Mouse (Mus musculus) macrophage (primary cell): ENCODE measurements around the gene Bco1. TPM values are rescaled to one million over a fixed set of nuclear protein-coding genes. Genes with fewer than 3 reads are reported as not detected.
A peak's percentile ranks its signal among the peaks of the same experiment; 100 is the strongest.

Source experiments
- H3K27ac ChIP-seq: fragments of 350-480 bp; formaldehyde crosslinking; 2 replicates; pipeline ENCODE4 v1.9.0; 2021
- H3K36me3 ChIP-seq: fragments of 350-480 bp; formaldehyde crosslinking; 2 replicates; pipeline ENCODE4 v1.9.0; 2021; ENCODE audit errors: inconsistent target
- H3K4me3 ChIP-seq: fragments of 350-480 bp; formaldehyde crosslinking; 2 replicates; pipeline ENCODE4 v1.9.0; 2021; ENCODE audit errors: inconsistent target
- H3K79me2 ChIP-seq: fragments of 350-480 bp; formaldehyde crosslinking; 2 replicates; pipeline ENCODE4 v1.9.0; 2021; ENCODE audit errors: inconsistent target
- WGBS: methylation state at CpG from one replicate; pipeline ENCODE4 v1.1.7; 2026; ENCODE audit warnings: inconsistent platforms; ENCODE audit not compliant: missing documents; 5-methylcytosine and 5-hydroxymethylcytosine counted together
- polyA plus RNA-seq: library from polyadenylated mRNA; stranded (reverse); fragments of 250-400 nt; gene quantifications from 3 replicates; pipeline ENCODE4 v1.2.4, GENCODE M21; 2018; ENCODE audit warnings: inconsistent platforms

The Bco1 gene
- polyA plus RNA-seq, 1 experiment from 2014 or later, result not detected

GRCm38 (mm10) chr8:117148520-117148919 lies 52.9 kb downstream of the Bco1 start:
- WGBS, result 91% methylated on average over 6 of the region's 6 CpGs
- no peaks in the 10 kb centered on the region for H3K36me3 ChIP-seq
- no peaks in the 10 kb centered on the region for H3K79me2 ChIP-seq
- H3K4me3 ChIP-seq, result no peak overlapping the region
- H3K27ac ChIP-seq, result no peak overlapping the region

- no peaks in the 10 kb centered on the region for H3K36me3 ChIP-seq
- H3K27ac ChIP-seq, result no peak overlapping the region
- WGBS, result 94% methylated on average over 4 of the region's 4 CpGs
- peak overlapping the region; percentile 99; the same call in 1 of the 2 replicates for H3K4me3 ChIP-seq
- H3K79me2 ChIP-seq, result peaks cover 58% of the 10 kb centered on the region
Observed at GRCm38 (mm10) chr8:117156149-117156548, 60.5 kb downstream of the Bco1 start.

DNA sequence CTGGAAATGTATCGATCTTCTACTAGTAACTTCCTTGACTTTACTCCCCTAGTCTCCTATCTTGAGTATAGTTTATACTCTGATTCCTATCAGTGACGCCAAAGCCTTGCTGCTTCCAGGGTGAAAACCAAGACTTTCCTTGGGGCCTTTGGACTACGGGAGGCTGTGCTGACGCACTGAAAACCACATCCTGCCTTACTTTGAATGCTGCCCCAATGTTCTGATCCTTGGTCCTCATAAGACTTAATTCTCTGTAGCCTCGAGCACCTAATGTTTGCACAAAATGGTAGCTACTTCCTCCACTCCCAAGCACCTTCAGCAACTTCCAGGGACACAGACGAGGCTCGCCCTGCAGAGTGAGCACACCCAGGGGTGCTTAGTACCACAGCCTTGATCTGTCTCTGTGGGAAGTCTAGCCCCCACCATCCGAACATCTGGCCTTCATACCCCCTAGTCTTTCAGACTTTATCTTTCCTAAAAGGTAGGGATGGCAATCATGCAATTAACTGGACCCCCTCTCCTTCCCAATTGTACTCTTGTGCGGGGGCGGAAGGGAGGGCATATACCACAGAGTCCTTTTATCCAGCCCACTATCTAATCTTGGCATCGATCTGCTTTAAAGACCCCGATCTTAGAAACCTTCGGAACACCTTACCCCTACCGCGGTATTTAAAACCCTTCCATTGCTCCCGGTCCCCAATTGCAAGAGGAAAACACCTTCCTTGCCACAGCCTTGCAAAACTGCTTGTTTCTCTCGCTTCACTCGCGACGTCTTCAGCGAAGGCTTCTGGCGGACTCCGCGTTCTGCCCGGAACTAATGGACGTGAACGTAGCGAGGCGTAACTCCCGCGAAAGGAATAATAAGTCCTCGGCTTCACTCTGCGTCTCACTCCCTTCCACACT lies 61.5 kb downstream of the Bco1 start:
- peak overlapping the region; percentile 99 for H3K4me3 ChIP-seq
- H3K79me2 ChIP-seq, result peaks cover 67% of the 10 kb centered on the region
- peak overlapping the region; percentile 82 for H3K27ac ChIP-seq
- H3K36me3 ChIP-seq, result no peaks in the 10 kb centered on the region
- WGBS, result 4% methylated on average over 33 of the region's 33 CpGs

DNA sequence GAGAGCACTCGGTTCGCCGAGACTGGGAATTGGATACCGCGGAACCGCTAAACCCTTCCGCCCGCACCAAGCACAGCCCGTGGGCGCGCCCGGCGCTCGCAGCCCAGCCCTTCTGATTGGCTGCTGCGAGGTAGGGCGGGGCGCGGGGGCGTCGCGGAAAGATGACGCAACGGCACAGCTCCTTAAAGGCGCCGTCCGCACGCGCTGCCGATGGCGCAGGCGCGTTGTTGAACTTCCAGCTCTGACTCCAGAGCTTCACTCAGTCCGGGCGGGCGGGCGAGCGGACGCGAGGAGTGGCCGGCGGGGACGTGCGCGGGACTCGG lies 62.1 kb downstream of the Bco1 start:
- 0% methylated on average over 30 of the region's 45 CpGs for WGBS
- H3K79me2 ChIP-seq, result peaks cover 74% of the 10 kb centered on the region
- H3K36me3 ChIP-seq, result no peaks in the 10 kb centered on the region
- peak overlapping the region; percentile 99 for H3K4me3 ChIP-seq
- peak overlapping the region; percentile 82 for H3K27ac ChIP-seq

DNA sequence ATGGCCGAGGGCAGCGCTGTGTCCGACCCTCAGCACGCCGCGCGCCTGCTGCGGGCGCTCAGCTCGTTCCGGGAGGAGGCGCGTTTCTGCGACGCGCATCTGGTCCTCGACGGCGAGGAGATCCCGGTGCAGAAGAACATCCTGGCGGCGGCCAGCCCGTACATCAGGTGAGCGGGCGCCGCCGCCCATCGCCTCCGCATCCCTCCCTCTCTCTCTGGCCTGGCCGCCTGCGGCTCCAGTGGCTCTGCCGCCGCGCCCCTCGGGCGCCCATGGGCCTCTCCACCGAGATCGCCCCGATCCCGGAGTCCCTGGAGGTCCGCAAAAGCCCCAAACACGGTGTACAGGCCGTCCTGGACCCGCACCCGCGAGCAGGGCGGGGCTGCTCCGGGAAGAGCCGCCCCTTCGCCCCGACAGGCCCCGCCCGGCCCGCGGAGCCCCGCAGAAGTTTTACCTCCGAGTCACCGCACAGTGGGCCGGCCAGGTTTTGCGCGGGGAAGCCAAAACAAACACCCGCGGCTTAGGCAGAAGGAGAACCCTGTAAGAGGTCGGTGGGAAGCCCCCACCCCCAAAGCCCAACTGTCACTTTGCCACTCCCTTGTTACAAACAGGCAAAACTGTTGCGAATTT lies 62.6 kb downstream of the Bco1 start, which contains the start of gene Gan:
Gene Gan, plus strand, starts transcription at position 1 of the 627 bp plus-strand sequence.
- WGBS, result under 1% methylated on average over 45 of the region's 65 CpGs
- Histone ChIP-seq H3K36me3 (no peaks in the 10 kb centered on the region), H3K79me2 (peaks cover 79% of the 10 kb centered on the region), H3K27ac (peak within 1 kb of the TSS; percentile 82), H3K4me3 (peak within 1 kb of the TSS; percentile 99)

GRCm38 (mm10) chr8:117159031-117159430 lies 63.4 kb downstream of the Bco1 start:
- Histone ChIP-seq H3K79me2 (peaks cover 87% of the 10 kb centered on the region), H3K4me3 (peak overlapping the region; percentile 44), H3K36me3 (no peaks in the 10 kb centered on the region), H3K27ac (no peak overlapping the region)
- WGBS, result 83% methylated on average over 5 of the region's 5 CpGs

DNA sequence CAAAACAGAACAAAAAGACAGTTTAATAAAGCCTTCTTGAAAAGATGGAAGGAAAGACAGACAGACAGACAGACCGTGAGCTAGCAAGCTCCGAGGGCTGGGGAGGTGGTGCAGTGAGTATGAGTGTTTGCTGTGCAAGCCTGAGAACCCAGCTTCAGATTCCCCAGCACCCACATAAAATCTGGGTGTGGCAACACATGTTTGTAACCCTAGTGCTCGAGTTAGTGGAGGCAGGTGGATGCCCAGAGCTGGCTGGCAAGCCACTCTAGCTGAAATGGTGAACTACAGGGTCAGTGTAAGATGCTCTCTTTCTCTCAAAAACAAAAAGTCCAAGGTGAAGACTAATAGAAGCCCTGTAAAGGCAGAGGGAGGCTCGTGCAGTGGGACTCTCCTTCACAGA lies 69.3 kb downstream of the Bco1 start:
- Histone ChIP-seq H3K79me2 (peaks cover 97% of the 10 kb centered on the region), H3K36me3 (no peaks in the 10 kb centered on the region), H3K4me3 (no peak overlapping the region), H3K27ac (no peak overlapping the region)
- 82% methylated on average over 4 of the region's 4 CpGs for WGBS

- H3K36me3 ChIP-seq, result no peaks in the 10 kb centered on the region
- WGBS, result 89% methylated on average over 4 of the region's 4 CpGs
- no peak overlapping the region for H3K4me3 ChIP-seq
- no peak overlapping the region for H3K27ac ChIP-seq
- peaks cover 96% of the 10 kb centered on the region for H3K79me2 ChIP-seq
Observed at GRCm38 (mm10) chr8:117165542-117165941, 69.9 kb downstream of the Bco1 start.

DNA sequence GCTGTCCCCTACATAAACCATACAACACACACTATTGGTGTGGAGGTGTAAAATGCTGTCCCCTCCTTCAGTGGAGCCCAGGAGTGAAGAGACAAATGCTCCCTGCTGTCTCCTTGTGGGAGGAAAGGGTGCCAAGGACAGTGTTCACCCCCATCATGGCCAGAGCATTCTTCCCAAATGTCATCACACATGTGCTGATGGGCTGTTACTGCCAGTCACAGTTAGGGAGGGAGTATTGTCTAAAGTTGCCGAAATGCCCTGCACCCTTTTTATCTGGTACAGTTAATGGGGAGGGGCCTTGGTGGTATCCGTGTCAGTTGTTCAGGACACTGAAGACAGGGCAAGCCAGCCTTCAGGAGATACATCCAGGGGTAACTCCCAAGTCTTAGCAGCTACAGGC lies 70.9 kb downstream of the Bco1 start:
- Histone ChIP-seq H3K36me3 (no peaks in the 10 kb centered on the region), H3K79me2 (peaks cover 96% of the 10 kb centered on the region), H3K4me3 (no peak overlapping the region), H3K27ac (no peak overlapping the region)
- WGBS, result 100% methylated on average over 2 of the region's 2 CpGs

GRCm38 (mm10) chr8:117167243-117167883 lies 71.7 kb downstream of the Bco1 start:
- H3K36me3 ChIP-seq, result no peaks in the 10 kb centered on the region

GRCm38 (mm10) chr8:117168378-117168777 lies 72.7 kb downstream of the Bco1 start:
- 95% methylated on average over 9 of the region's 9 CpGs for WGBS
- H3K36me3 ChIP-seq, result no peaks in the 10 kb centered on the region
- H3K4me3 ChIP-seq, result no peak overlapping the region
- H3K27ac ChIP-seq, result no peak overlapping the region
- H3K79me2 ChIP-seq, result peaks cover 94% of the 10 kb centered on the region

More at GRCm38 (mm10) chr8:117167243-117167883, 71.7 kb downstream of the Bco1 start:
- no peak overlapping the region for H3K4me3 ChIP-seq
- no peak overlapping the region for H3K27ac ChIP-seq
- H3K79me2 ChIP-seq, result peaks cover 94% of the 10 kb centered on the region
- WGBS, result 93% methylated on average over 7 of the region's 8 CpGs

- Histone ChIP-seq H3K27ac (no peak overlapping the region), H3K79me2 (peaks cover 82% of the 10 kb centered on the region), H3K36me3 (peaks cover 5% of the 10 kb centered on the region; the same call in 1 of the 2 replicates), H3K4me3 (no peak overlapping the region)
- WGBS, result 40% methylated on average over 3 of the region's 3 CpGs
Observed at GRCm38 (mm10) chr8:117171826-117172225, 76.2 kb downstream of the Bco1 start.

DNA sequence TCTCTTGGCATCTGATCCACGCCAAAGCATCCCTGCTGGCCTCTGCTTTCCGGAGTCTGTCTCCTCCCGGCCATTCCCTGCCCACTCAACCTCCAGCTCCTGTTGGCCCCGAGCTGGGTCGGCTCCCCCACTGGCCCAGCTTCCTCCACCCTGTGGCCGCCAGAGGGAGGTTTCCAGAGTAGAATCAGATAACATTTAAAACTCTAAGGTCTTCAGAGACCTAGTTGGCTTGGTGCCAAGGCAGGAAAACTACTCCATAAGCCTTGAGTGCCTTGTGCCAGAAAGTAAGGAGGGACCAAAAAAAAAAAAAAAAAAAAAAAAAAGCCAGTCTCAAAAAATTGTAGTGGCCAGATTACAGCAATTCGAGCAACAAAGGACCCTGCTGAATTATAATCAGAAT lies 77.2 kb downstream of the Bco1 start:
- Histone ChIP-seq H3K4me3 (no peak overlapping the region), H3K27ac (no peak overlapping the region), H3K36me3 (peaks cover 5% of the 10 kb centered on the region; the same call in 1 of the 2 replicates), H3K79me2 (peaks cover 72% of the 10 kb centered on the region)
- WGBS, result 84% methylated on average over 7 of the region's 7 CpGs

- WGBS, result 100% methylated on average over 3 of the region's 3 CpGs
- H3K36me3 ChIP-seq, result peaks cover 5% of the 10 kb centered on the region; the same call in 1 of the 2 replicates
- H3K27ac ChIP-seq, result no peak overlapping the region
- peaks cover 67% of the 10 kb centered on the region for H3K79me2 ChIP-seq
- no peak overlapping the region for H3K4me3 ChIP-seq
Observed at GRCm38 (mm10) chr8:117173690-117174089, 78.0 kb downstream of the Bco1 start.
